Mouse (Mus musculus) gastrocnemius, adult 2 months (tissue): Measurements from ENCODE around the gene Ctbp2. TPM values are rescaled to one million over a fixed set of nuclear protein-coding genes. Genes with fewer than 3 reads are reported as not detected.
A peak's percentile ranks its signal among the peaks of the same experiment; 100 is the strongest.

Experiments used
- DNase-seq: peaks from one replicate; pipeline ENCODE4 v3.0.0; 2022
- H3K27ac ChIP-seq: fragments of 200-600 bp; 2 replicates; pipeline ENCODE4 v1.8.1; 2022; ENCODE audit warnings: mild to moderate bottlenecking
- H3K4me3 ChIP-seq: fragments of 200-600 bp; 2 replicates; pipeline ENCODE4 v1.8.1; 2022; ENCODE audit warnings: mild to moderate bottlenecking, moderate library complexity
- CTCF ChIP-seq: fragments of 200-600 bp; IDR thresholded peaks from 2 replicates; pipeline ENCODE4 v1.8.1; 2022; ENCODE audit warnings: antibody characterized with exemption, mild to moderate bottlenecking, moderate library complexity
- intact Hi-C: fragments of 180-260 bp; cut with DNase I; formaldehyde crosslinking; loops from one replicate; pipeline ENCODE4 v1.15.1; 2025
- total RNA-seq, 2 experiments: library from RNA; stranded (reverse); gene quantifications; 2 replicates each; pipeline ENCODE4 v1.2.3; 2021

Gene Ctbp2
- total RNA-seq, 2 experiments from 2014 or later: 18.7 to 23.0 TPM

GRCm38 (mm10) chr7:133048085-133048630 lies 76.0 kb downstream of the Ctbp2 start:
- intact Hi-C loops: loop anchor here (10.0 kb wide), 1 partner anchor 587 kb away; the partner anchor contains the start of gene Edrf1
- no peak for TF ChIP-seq CTCF
- Histone ChIP-seq H3K4me3 (no peak overlapping the region), H3K27ac (peak overlapping the region; percentile 16; the same call in 1 of the 2 replicates)
- DNase-seq: no peak

GRCm38 (mm10) chr7:133047287-133047686 lies 76.9 kb downstream of the Ctbp2 start:
- peak; percentile 41 for TF ChIP-seq CTCF
- intact Hi-C loops: loop anchor here (10.0 kb wide), 1 partner anchor 588 kb away; the partner anchor contains the start of gene Edrf1
- Histone ChIP-seq H3K27ac (0 out of 2 replicates have a peak overlapping the region, but pooled peaks have one; percentile 21), H3K4me3 (no peak overlapping the region)
- peak; percentile 69 for DNase-seq

DNA sequence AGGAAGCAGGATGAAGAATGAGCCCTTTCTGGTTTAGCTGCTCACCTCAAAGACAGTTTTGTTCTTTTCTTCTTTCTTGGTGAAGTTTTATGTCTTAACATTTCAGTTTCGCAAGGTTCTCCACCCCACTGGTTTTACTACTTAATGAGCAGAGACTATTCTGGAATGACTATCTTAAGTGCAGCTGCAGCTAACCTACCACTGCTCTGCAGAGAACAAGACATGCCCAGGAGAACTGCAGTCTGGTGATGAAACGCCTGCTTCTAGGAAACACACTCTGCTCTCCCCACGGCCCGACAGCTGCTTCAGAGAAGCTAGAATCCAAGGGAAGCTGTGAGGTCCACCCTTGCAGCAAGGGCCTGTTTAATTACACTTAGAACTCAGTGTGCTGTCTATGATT lies 79.4 kb downstream of the Ctbp2 start:
- intact Hi-C loops: loop anchor here (2.0 to 10.0 kb wide), 2 partner anchors 72 to 590 kb away; partner anchors contain the start of gene Edrf1
- no peak for TF ChIP-seq CTCF
- DNase-seq: no peak
- Histone ChIP-seq H3K27ac (no peak overlapping the region), H3K4me3 (no peak overlapping the region)

GRCm38 (mm10) chr7:133041784-133042183 lies 82.4 kb downstream of the Ctbp2 start:
- TF ChIP-seq CTCF: no peak
- intact Hi-C loops: loop anchor here (10.0 kb wide), 1 partner anchor 593 kb away; the partner anchor contains the start of gene Edrf1

DNA sequence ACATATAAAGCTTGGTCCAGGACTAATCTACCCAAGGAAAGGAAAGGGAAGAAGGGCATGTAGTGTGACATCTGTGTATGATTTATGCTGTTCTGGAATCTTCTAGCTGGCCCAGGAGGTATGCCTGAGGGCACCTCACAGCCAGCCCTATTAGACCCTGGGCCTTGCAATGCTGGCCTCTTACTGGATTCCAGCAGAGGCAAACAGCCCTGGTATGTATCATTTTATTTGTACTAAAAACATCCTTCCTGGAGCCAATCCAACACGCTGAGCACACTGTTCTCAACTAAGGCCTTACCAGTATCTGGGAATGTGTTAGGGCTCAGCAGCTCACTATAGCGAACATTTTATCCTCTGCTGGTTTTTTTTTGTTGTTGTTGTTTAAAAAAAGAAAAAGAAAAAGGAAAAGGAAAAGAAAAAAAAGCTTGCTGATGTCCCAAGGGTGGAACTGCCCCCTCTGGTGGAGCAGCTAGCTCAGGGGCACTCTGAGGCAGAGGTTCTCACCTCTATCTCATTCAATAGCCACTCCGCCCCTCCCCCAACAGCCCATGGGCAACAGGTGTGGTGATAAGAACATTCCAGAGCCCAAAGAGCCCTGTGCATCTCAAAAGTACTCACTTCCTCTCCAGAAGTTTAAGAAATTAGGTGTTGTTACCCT lies 83.3 kb downstream of the Ctbp2 start:
- Histone ChIP-seq H3K4me3 (no peak overlapping the region), H3K27ac (peak overlapping the region; percentile 44)
- TF ChIP-seq CTCF: peak; percentile 41
- no peak for DNase-seq
- intact Hi-C loops: loop anchor here (10.0 kb wide), 1 partner anchor 594 kb away; the partner anchor contains the start of gene Edrf1

More at GRCm38 (mm10) chr7:133041784-133042183, 82.4 kb downstream of the Ctbp2 start:
- H3K27ac ChIP-seq: peak overlapping the region; percentile 44; the same call in 1 of the 2 replicates
- no peak for DNase-seq
- no peak overlapping the region for H3K4me3 ChIP-seq

DNA sequence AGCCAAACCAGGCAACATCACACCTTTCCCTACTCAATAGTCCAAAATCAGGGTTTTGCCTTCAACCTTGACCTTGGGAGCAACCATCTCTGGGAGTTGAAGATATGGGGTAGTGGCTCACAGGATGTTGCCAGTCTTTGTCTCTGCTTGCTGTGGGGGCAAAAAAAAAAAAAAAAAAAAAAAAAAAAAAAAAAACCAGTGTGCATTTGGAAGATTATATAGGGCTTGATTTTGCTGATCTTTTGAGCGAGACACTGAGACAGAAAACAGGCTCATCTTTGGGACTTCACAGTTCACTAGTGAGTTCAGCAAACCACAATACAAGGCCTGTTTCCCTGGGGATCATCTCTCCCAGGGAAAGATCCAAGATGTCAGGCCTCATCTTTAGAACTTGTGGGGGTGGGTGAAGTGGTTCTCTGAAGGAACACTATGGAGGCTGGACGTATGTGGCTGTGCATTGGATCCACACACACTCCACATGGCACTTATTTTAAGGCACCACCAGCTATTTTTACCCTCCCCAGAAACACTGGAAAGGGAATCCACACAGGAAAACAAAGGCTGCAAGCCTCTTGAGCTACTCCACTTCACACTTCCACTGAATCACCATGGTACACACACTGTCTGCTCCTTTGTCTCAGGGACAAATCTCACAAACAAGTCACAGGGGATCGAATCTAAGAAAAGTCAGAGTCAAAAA lies 84.4 kb downstream of the Ctbp2 start:
- H3K4me3 ChIP-seq: no peak overlapping the region
- intact Hi-C loops: loop anchor here (10.0 kb wide), 1 partner anchor 595 kb away; the partner anchor contains the start of gene Edrf1
- DNase-seq: no peak
- no peak for TF ChIP-seq CTCF
- peak overlapping the region; percentile 44; the same call in 1 of the 2 replicates for H3K27ac ChIP-seq

DNA sequence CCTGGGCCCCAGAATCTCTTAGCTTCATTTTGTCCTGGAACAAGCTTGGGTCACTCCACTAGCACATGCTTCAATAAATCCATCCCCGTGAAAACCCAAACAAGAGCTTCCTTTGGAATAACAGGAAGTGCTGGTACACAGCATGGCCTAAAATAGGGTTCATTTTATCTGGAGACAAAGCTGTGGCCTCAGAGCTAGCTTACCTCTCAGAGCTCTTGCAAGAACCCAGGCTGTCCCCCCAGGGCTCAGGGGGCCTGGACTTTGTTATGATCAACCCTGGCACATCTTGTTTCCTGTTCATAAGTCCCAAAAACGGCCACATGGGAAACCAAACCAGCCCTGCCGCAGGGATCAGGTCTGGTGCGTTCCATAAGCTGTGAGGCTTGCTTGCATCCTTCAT lies 86.5 kb downstream of the Ctbp2 start:
- Histone ChIP-seq H3K27ac (peak overlapping the region; percentile 56), H3K4me3 (no peak overlapping the region)
- intact Hi-C loops: no loop called here
- DNase-seq: no peak
- TF ChIP-seq CTCF: no peak

DNA sequence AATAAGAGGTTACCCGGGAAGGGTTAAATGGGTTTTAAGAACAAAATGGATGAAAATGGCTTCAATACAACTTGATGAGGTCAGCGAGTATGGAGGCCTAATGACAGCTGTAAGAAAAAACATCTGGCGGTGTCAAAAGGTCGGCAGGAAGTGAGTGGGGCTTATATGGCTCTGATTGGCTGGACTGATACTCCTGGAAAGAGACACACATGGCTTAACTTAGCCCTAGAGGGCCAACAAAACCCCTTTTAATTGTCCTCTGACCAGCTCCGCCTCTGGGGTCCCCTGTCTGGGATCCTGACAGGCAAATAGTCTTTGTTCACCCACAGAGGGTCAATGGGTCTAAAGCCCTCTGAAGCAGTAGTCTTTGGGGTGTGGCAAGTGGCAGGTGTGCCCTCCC lies 86.9 kb downstream of the Ctbp2 start:
- DNase-seq: peak; percentile 19
- H3K27ac ChIP-seq: peak overlapping the region; percentile 56
- intact Hi-C loops: no loop called here
- H3K4me3 ChIP-seq: no peak overlapping the region
- TF ChIP-seq CTCF: no peak

- no peak for DNase-seq
- no peak overlapping the region for H3K4me3 ChIP-seq
- TF ChIP-seq CTCF: no peak
- intact Hi-C loops: no loop called here
- H3K27ac ChIP-seq: peak overlapping the region; percentile 28
Measured at GRCm38 (mm10) chr7:133035901-133036300, 88.3 kb downstream of the Ctbp2 start.

- no peak overlapping the region for H3K27ac ChIP-seq
- intact Hi-C loops: loop anchor here (2.0 to 5.0 kb wide), 2 partner anchors 100 to 155 kb away; no protein-coding TSS in a partner anchor
- peak; percentile 70 for DNase-seq
- peak; percentile 97; the same call in 1 of the 2 replicates for TF ChIP-seq CTCF
- H3K4me3 ChIP-seq: no peak overlapping the region
Measured at GRCm38 (mm10) chr7:133032589-133033203, 91.5 kb downstream of the Ctbp2 start.

GRCm38 (mm10) chr7:133029496-133030047 lies 94.6 kb downstream of the Ctbp2 start:
- no peak for DNase-seq
- Histone ChIP-seq H3K4me3 (no peak overlapping the region), H3K27ac (no peak overlapping the region)
- intact Hi-C loops: loop anchor here (5.0 kb wide), 1 partner anchor 158 kb away; no protein-coding TSS in a partner anchor
- no peak for TF ChIP-seq CTCF

- intact Hi-C loops: no loop called here
- DNase-seq: no peak
- Histone ChIP-seq H3K4me3 (no peak overlapping the region), H3K27ac (no peak overlapping the region)
- no peak for TF ChIP-seq CTCF
Measured at GRCm38 (mm10) chr7:133029004-133029403, 95.2 kb downstream of the Ctbp2 start.
